Mouse (Mus musculus): Measurements from ENCODE around the gene Gpr34.

The Gpr34 gene

DNA sequence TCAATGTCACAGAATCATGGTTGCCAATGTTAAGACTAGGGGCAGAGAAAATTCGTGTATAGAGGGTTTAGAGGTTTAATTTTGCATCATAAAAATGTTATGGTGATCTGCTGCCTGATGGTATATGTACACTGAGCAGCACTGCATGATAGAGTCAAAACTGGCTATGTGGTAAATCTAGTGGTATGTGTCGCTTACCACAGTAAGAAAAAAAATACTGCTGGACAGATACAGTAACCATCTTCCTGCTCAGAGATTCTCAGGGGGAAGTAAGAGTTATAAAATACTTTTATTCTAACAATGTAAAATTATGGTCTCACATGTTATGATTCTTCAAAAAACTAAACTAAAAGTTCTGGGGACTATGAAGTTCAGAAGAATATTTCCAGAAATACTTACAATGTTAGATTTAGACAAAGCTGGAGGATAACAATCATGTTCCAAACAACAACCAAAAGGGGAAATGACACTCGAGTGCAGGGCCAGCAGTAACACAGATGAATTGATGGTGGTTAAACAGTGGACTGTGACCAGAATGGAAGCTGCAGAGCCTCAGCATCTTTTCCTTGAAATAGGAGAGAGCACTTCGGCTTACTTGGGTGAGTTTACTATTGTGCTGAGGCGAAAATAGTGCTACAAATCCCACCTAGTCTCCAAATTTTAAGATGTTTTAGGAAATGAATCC, at the start of gene Gpr34:
Gene Gpr34, plus strand, starts transcription at position 491 of the 685 bp plus-strand sequence.
- DNase-seq (ENCODE audit: low read depth, low spot score), result no peak

- DNase-seq (ENCODE audit: low read depth, low spot score), result no peak
Observed at GRCm38 (mm10) chrX:13599373-13599772, 32.5 kb upstream of the Gpr34 start.

- no peak for DNase-seq (ENCODE audit: low read depth, low spot score)
Observed at GRCm38 (mm10) chrX:13599966-13600365, 31.9 kb upstream of the Gpr34 start.

DNA sequence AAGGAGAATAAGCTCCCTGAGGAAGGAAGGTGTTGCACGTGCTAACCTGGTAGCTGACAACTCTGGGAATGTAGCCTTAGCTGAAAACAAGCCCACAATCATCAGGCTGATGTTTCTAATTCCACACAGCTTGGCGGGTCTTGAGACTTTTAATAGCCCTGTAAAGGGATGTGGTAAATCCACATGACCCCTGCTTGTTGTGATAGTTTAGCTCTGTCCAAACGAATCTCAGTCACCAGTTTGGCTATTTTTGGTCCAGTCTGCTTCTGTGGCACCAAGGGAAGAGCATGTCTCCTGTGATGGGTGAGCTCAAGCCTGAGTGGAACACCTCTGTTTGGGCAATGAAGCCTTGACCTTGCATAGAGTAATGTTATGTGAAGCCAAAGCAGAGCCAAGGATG, 25.1 kb upstream of the Gpr34 start:
- DNase-seq (ENCODE audit: low read depth, low spot score), result peak; percentile 15

DNA sequence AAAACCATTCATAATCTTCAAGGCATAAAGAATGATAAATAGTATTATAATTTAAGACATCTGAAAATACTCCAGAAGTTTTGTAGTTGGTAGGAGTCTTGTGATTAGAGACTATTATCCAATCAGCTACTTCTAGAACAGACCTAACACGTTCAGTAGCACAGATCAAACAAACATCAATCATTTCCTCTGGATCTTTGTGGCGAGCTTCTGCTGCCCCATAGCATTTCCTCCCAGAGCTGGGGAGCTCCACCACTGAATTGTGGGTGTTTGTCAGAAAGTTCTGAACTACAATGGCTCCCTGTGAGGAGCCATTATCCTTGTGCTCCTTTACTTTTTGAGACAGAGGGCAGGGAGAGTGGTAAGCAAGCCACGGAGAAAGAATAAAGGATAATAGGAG, 24.1 kb upstream of the Gpr34 start:
- DNase-seq (ENCODE audit: low read depth, low spot score), result no peak

- DNase-seq (ENCODE audit: low read depth, low spot score), result no peak
Observed at GRCm38 (mm10) chrX:13611114-13611513, 20.8 kb upstream of the Gpr34 start.

DNA sequence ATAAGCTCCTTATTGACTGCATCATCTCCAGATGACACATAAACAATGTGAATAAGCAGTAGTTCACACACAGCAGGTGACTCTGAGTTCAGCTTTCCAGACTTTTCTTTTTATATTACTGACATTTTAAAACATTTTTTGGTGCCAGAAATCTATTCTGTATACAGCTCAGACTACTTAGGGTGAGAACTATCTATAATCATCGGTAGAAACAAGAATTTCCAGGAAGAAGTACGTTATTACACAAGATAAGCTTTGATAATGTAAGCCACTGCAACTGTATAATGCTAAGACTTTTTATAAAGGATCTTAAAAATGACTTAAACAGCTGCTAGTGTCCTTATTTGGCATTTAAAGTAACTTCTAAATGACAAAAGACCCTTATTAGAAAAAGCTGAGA, 19.8 kb upstream of the Gpr34 start:
- DNase-seq (ENCODE audit: low read depth, low spot score), result no peak

DNA sequence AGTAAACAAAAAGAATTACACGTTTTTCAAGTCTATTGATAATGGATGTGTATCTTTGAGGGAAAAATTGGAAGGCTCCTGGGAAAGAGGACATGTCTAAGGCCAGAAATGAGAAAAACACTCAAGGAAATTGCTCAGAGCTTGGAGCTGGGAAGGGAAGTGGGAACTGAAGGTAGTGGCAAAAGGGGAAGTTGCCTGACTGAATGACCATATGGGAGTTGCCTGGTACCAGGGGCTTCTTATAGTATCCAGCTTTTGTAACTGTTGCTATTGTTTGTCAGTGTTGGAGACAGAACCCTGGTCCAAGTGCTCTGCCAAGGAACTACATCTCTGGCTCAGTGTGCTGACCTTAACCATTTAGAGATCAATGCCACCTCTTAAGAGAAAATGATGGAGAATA, 15.2 kb upstream of the Gpr34 start:
- DNase-seq (ENCODE audit: low read depth, low spot score), result no peak

DNA sequence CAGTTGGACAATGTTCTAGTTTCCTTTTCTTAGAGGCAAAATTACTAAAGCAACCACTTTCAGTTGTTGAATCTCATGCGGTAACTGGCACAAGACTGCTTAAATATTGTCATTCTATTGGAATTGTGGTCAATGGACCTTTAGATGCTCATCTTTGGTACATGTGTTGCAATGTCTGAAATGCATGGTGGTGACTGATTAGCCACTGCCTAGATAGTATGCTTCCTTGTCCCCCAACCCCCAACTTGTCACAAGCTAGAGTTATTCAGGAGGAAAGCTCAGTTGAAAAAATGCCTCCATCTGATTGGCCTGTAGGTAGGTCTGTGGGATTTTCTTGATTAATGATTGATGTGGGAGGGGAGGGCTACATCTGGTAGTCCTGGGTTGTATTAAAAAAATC, 14.6 kb upstream of the Gpr34 start:
- no peak for DNase-seq (ENCODE audit: low read depth, low spot score)

DNA sequence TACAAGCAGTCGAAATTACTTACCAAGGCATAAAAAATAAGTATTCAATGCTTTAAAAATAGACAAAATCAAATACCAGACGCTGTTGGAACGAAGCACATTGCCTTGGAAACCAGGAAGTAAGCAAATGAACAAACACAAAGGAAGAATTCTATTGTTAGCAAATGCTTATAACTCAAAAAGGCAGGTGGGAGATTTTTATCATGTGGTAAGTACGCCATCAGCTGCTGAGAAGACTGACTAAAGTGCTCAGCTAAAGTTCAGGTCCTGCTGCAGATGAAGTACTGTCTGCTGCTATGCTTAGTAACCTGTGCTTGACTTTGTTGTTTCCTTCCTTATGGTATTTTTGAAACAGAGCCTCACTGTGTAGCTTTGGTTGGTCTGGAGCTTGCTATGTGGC, 13.4 kb upstream of the Gpr34 start:
- peak; percentile 34 for DNase-seq (ENCODE audit: low read depth, low spot score)

DNA sequence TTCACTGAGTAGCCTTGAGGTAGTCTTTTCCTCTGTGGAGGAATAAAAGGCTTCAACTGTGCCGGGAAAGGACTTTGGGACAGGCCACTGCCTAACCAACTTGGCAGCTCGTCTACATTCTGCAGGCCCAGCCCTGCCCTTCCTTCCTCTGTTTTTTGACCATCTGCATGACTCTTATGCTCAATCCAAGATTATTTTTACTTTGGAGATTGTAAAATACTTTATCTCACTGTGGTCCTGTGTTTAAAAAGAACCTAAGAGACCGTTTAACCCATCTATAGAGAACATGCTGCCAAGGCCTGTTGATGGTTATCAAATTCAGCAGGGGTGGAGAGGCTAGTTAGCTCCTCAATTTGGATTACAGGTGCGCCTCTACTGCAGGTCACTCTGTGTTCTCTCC, 10.4 kb upstream of the Gpr34 start:
- DNase-seq (ENCODE audit: low read depth, low spot score), result no peak

DNA sequence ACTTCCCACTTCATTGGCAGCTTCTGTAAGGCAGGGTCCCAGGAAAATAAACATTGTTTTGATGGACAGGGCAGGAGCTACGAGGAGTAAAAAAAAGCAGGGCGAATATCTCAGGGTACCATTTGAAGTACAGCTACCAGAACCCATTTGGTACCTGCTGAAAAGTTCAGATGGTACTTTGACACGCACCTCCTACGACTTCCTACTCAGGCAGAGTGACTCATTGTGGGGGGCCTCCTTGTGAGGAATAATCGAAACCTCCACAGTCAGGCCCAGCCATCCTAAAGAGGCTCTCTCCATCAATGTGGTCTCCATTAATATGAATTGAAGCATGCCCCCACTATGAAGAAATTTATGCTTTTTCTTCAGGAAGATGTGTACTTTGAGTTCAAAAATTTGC, 9.2 kb upstream of the Gpr34 start:
- no peak for DNase-seq (ENCODE audit: low read depth, low spot score)

GRCm38 (mm10) chrX:13636398-13636797, 4.5 kb downstream of the Gpr34 start:
- DNase-seq (ENCODE audit: low read depth, low spot score), result no peak

DNA sequence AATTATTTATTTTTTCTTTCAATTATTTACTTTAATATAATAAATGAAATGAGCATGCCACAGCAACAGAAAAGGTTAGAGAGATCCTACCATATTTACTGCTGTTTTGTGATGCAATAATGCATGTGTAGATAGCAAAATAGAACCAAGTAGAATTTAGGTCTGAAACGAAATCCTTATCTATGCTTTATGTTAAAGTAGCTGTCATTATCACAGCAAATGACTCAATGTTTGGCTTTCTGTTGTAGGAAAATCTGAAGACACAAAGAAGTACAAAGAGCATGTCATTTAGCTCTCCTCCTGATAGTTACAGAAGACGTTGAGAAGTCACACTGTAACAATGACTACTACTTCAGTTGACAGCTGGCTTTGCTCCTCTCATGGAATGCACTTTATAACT, 7.0 kb downstream of the Gpr34 start:
- DNase-seq (ENCODE audit: low read depth, low spot score), result no peak

DNA sequence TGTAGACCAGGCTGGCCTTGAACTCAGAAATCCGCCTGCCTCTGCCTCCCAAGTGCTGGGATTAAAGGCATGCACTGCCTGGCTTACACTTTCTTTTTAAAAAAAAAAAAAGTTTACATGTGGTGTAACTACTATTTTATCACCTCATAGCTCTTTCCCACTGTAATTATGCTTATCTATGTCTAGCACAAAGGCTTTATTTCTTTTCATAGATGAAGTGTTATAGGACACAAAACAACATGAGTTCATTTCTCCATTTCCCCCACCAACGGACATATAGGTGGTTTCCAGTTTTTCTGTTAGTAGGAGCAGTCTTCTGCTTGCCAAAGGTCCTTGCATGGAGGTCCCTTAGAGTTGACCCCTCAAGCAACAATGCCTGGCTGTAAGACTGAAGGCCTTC, 20.0 kb downstream of the Gpr34 start:
- DNase-seq (ENCODE audit: low read depth, low spot score), result no peak

- no peak for DNase-seq (ENCODE audit: low read depth, low spot score)
Observed at GRCm38 (mm10) chrX:13652291-13652690, 20.4 kb downstream of the Gpr34 start.

DNA sequence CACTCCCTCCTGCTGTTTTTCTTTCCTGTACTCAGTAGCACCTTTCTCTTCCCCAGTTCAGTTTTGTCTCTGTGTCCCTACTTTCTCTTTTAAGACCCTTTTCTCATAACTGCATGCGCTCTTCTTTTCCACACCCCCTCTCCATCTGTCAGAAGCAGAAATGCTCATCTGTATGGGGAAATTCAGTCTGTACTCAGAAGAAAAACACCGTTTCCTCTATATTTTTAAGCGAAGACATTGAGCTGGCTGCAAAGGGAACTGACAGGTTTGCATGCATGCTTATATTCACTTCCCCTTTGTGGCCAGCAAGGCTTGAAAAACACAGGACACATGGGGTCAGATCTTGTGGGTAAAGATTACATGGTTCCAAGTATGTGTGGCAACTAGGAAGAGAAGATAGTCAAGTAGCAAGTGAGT, 23.1 kb downstream of the Gpr34 start:
- DNase-seq (ENCODE audit: low read depth, low spot score), result peak; percentile 67

GRCm38 (mm10) chrX:13655906-13656305, 24.0 kb downstream of the Gpr34 start:
- DNase-seq (ENCODE audit: low read depth, low spot score), result no peak

DNA sequence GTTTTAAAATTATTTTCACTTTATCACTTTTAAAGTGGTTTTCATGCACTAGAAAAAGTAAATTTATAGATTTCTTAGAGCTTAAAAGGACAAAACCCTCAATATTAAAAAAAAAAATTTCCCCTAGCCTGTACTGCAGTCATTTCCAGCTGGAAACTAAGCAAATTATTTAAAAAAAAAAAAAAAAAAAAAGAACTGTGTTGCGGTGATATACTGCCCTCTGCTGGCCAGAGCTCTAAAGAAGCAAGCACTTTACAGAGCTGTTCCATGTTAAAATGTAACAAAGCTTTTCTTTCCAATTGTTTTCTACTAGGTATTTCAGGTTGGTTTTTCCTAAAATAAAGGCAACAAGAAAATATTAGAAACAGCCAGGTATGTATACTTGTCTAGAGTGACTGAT, 24.8 kb downstream of the Gpr34 start:
- DNase-seq (ENCODE audit: low read depth, low spot score), result peak; percentile 29

DNA sequence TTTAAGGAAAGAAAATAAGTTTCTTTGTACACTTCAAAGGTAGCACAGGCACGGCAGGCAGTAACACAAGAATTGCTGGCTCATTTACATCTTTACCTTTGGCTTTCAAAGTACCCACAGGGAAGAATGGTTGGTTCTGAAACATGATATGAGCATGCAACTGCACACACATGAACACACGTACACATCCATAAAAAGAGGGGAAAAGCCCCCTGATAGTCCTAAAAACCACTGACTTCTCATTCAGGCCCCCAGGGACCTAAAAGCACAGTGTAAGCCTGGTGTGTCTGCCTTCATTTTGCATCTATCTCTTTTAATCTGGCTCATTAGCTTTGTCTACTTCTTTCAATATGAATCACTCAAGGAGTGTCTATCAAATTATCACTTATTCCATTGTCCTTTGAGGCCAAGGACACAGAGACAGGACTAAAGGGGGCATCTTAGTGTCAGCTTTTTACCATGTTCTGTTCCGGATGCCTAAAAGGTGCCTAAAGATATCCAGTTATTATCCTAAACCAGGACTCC, 26.8 kb downstream of the Gpr34 start:
- no peak for DNase-seq (ENCODE audit: low read depth, low spot score)

GRCm38 (mm10) chrX:13659201-13659890, 27.5 kb downstream of the Gpr34 start:
- DNase-seq (ENCODE audit: low read depth, low spot score), result no peak

- no peak for DNase-seq (ENCODE audit: low read depth, low spot score)
Observed at GRCm38 (mm10) chrX:13661063-13661462, 29.2 kb downstream of the Gpr34 start, which contains the start of gene Gpr82. Gpr82 (plus strand) TSS chrX:13661363.

- no peak for DNase-seq (ENCODE audit: low read depth, low spot score)
Observed at GRCm38 (mm10) chrX:13668867-13669266, 37.0 kb downstream of the Gpr34 start.

Data from telencephalon, adult 2 months (tissue).